Mouse (Mus musculus) hindbrain, postnatal 0 days (tissue): ENCODE data around the gene Cabin1. TPM values are rescaled to one million over a fixed set of nuclear protein-coding genes. Genes with fewer than 3 reads are reported as not detected.

ENCODE experiments used
- ATAC-seq: fragments of 200-750 bp; cut with Nextera tagmentation; 2 replicates; pipeline ENCODE4 v1.8.0; 2017; ENCODE audit warnings: mild to moderate bottlenecking, moderate TSS enrichment, moderate library complexity
- DNase-seq: peaks from one replicate; pipeline ENCODE4 v3.0.0-alpha.2; 2015; ENCODE audit warnings: low spot score
- H3K27ac ChIP-seq: fragments of 300-500 bp; sonication (generic); 2 replicates; pipeline ENCODE4 v1.5.1; 2014; ENCODE audit warnings: mild to moderate bottlenecking
- H3K27me3 ChIP-seq: fragments of 300-500 bp; sonication (generic); 2 replicates; pipeline ENCODE4 v1.6.1; 2014; ENCODE audit warnings: low read length, mixed read lengths; ENCODE audit not compliant: insufficient read depth
- H3K36me3 ChIP-seq: fragments of 300-500 bp; sonication (generic); 2 replicates; pipeline ENCODE4 v1.6.1; 2014; ENCODE audit warnings: low read length, mixed read lengths; ENCODE audit not compliant: insufficient read depth
- H3K4me1 ChIP-seq: fragments of 300-500 bp; sonication (generic); 2 replicates; pipeline ENCODE4 v1.6.1; 2014; ENCODE audit warnings: antibody characterized with exemption, low read length, mixed read lengths; ENCODE audit not compliant: insufficient read depth
- H3K4me2 ChIP-seq: fragments of 300-500 bp; sonication (generic); 2 replicates; pipeline ENCODE4 v1.6.1; 2014; ENCODE audit warnings: low read depth, mild to moderate bottlenecking, low read length, moderate library complexity, mixed read lengths
- H3K4me3 ChIP-seq: fragments of 300-500 bp; sonication (generic); 2 replicates; pipeline ENCODE4 v1.5.1; 2014; ENCODE audit warnings: low read length
- H3K9ac ChIP-seq: fragments of 300-500 bp; sonication (generic); replicated peaks from 2 replicates; pipeline ENCODE4 v1.6.1; 2014; ENCODE audit warnings: mild to moderate bottlenecking, low read length, moderate library complexity, mixed read lengths
- H3K9me3 ChIP-seq: fragments of 300-500 bp; sonication (generic); 2 replicates; pipeline ENCODE4 v1.6.1; 2016; ENCODE audit warnings: low read length, mixed read lengths
- CTCF ChIP-seq: IDR thresholded peaks from 2 replicates; pipeline ENCODE4 v1.5.1; 2016; ENCODE audit warnings: antibody characterized with exemption, control low read depth, low read depth
- WGBS: fragments of 180-500 bp; shearing (Covaris S2); extraction: QIAGEN DNeasy Blood & Tissue Kit; methylation state at CpG from one replicate; pipeline ENCODE4 v1.1.7; 2014; 5-methylcytosine and 5-hydroxymethylcytosine counted together
- polyA plus RNA-seq: library from polyadenylated mRNA; unstranded; fragments of >200 nt; fragmentation: Nextera tagmentation; extraction: Ambion mirVana; gene quantifications from 2 replicates; pipeline ENCODE4 v1.2.1, GENCODE M21; 2015
- total RNA-seq: library from RNA; depleted of rRNA; stranded (reverse); fragments of >200 nt; gene quantifications from 2 replicates; pipeline ENCODE4 v1.2.3, GENCODE M21; 2014

Cabin1 gene
- total and polyA plus RNA-seq, 2 experiments from 2014 or later = 33.6 to 92.9 TPM

- ATAC-seq (no peak), DNase-seq (no peak)
- Histone ChIP-seq H3K4me2 (no peak overlapping the region), H3K4me3 (no peak overlapping the region), H3K9me3 (no peaks in the 10 kb centered on the region), H3K4me1 (no peaks in the 10 kb centered on the region), H3K9ac (no peak overlapping the region), H3K36me3 (peaks cover 59% of the 10 kb centered on the region), H3K27me3 (no peaks in the 10 kb centered on the region), H3K27ac (no peak overlapping the region)
- TF ChIP-seq CTCF = no peak
- 93% methylated on average over 3 of the region's 3 CpGs for WGBS
Observed at GRCm38 (mm10) chr10:75740866-75741265, 23.3 kb downstream of the Cabin1 start.

GRCm38 (mm10) chr10:75725449-75725848 lies 38.7 kb downstream of the Cabin1 start:
- no peaks in the 10 kb centered on the region for H3K9me3 ChIP-seq
- DNase-seq (no peak), ATAC-seq (no peak)
- WGBS = 89% methylated on average over 7 of the region's 7 CpGs
- no peaks in the 10 kb centered on the region for H3K27me3 ChIP-seq
- no peak overlapping the region for H3K9ac ChIP-seq
- TF ChIP-seq CTCF = no peak
- no peaks in the 10 kb centered on the region for H3K4me1 ChIP-seq
- H3K4me3 ChIP-seq = no peak overlapping the region
- no peak overlapping the region for H3K27ac ChIP-seq
- no peak overlapping the region for H3K4me2 ChIP-seq
- peaks cover 51% of the 10 kb centered on the region for H3K36me3 ChIP-seq

DNA sequence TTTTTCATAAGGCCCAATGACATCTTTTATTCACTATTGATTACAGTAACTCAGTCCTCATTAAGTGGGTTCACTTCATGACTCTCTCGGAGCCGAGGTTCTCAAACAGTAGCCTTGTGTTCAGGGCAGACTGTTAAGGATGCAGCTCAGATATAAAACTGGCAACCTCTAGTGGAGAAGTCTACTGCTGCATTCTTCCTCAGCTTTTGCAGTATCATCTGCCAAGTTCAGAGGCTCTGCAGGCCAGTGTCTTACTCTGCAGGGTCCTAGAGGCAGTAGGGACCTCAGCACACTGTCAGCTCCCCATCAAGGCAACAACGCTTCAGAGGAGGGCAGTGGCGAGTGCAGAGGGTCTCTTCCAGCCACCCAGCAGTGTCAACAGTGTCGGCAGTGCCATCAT lies 43.9 kb downstream of the Cabin1 start:
- TF ChIP-seq CTCF = peak; percentile 55
- 68% methylated on average over 5 of the region's 5 CpGs for WGBS
- Histone ChIP-seq H3K4me1 (no peaks in the 10 kb centered on the region), H3K9me3 (no peaks in the 10 kb centered on the region), H3K27ac (peak overlapping the region; percentile 57), H3K36me3 (peaks cover 33% of the 10 kb centered on the region), H3K4me3 (no peak overlapping the region), H3K9ac (no peak overlapping the region), H3K4me2 (no peak overlapping the region), H3K27me3 (no peaks in the 10 kb centered on the region)
- DNase-seq (peak; percentile 74), ATAC-seq (peak; percentile 89)

DNA sequence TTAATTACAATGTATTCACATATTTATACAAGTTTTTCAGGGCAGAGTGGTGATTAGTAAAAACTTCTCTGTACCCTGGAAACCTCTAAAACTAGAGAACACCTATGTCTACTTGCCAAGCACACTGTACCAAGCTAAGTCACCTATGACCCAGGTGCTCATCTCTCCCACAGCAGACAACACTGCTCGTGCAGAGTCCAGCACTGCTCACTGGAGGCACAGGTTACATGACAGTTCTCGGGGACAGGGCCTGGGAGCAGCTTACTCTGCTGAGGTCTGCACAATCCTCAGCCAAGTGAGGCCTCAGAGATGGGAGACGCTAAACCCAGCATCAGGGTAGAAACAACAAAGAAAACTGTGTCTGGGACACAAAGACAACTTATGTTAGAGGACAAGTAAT lies 49.3 kb downstream of the Cabin1 start:
- Histone ChIP-seq H3K4me3 (no peak overlapping the region), H3K36me3 (peaks cover 47% of the 10 kb centered on the region; the same call in 1 of the 2 replicates), H3K27ac (no peak overlapping the region), H3K4me2 (no peak overlapping the region), H3K27me3 (no peaks in the 10 kb centered on the region), H3K9me3 (no peaks in the 10 kb centered on the region), H3K9ac (no peak overlapping the region), H3K4me1 (no peaks in the 10 kb centered on the region)
- ATAC-seq (no peak), DNase-seq (no peak)
- 59% methylated on average over 3 of the region's 3 CpGs for WGBS
- TF ChIP-seq CTCF = no peak

DNA sequence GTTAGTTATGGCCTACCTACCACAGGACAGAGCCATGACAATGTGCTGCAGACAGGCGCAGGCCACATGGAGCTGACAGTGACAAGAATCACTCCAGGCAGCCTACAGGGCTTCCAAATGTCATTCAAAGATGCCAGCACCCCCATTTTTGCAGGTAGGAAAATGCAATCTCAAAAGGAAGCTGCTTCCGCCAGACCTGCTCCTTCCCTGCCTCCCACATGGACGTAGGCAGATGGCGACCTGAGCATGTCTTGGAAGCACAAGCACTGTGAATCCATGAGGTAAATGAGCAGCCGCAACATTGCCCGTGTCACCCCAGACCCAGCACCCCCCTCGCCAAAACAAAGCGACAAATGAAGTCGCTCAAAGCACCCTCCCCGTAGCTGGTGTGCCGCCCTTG lies 51.1 kb downstream of the Cabin1 start:
- TF ChIP-seq CTCF = no peak
- no peak overlapping the region for H3K4me2 ChIP-seq
- no peaks in the 10 kb centered on the region for H3K4me1 ChIP-seq
- H3K27me3 ChIP-seq = no peaks in the 10 kb centered on the region
- no peak overlapping the region for H3K9ac ChIP-seq
- H3K4me3 ChIP-seq = no peak overlapping the region
- no peaks in the 10 kb centered on the region for H3K9me3 ChIP-seq
- no peak overlapping the region for H3K27ac ChIP-seq
- H3K36me3 ChIP-seq = peaks cover 57% of the 10 kb centered on the region; the same call in 1 of the 2 replicates
- 88% methylated on average over 11 of the region's 11 CpGs for WGBS
- ATAC-seq (no peak), DNase-seq (no peak)

DNA sequence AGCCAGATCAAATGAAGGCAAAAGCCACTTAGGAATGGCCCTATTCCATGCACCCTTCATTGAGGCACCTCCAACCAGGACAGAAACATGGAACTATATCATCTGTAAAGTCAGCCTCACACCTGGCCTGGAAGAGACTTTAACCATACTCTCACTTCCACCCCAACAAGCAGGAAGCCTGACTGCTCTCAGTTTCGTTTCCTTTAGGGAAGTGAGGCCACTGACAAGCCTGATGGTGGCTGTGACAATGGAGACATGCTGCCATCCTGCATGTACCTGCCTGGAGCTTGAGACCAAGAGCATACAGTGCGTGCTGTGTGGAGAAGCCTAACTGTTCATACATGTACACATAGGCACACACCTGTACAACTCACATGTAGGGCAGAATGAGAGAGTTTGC lies 53.9 kb downstream of the Cabin1 start:
- TF ChIP-seq CTCF = no peak
- H3K27me3 ChIP-seq = no peaks in the 10 kb centered on the region
- H3K36me3 ChIP-seq = peaks cover 48% of the 10 kb centered on the region; the same call in 1 of the 2 replicates
- H3K9me3 ChIP-seq = no peaks in the 10 kb centered on the region
- H3K9ac ChIP-seq = no peak overlapping the region
- DNase-seq (no peak), ATAC-seq (no peak)
- 90% methylated on average over 2 of the region's 2 CpGs for WGBS
- H3K27ac ChIP-seq = no peak overlapping the region
- H3K4me1 ChIP-seq = no peaks in the 10 kb centered on the region
- no peak overlapping the region for H3K4me3 ChIP-seq
- no peak overlapping the region for H3K4me2 ChIP-seq

DNA sequence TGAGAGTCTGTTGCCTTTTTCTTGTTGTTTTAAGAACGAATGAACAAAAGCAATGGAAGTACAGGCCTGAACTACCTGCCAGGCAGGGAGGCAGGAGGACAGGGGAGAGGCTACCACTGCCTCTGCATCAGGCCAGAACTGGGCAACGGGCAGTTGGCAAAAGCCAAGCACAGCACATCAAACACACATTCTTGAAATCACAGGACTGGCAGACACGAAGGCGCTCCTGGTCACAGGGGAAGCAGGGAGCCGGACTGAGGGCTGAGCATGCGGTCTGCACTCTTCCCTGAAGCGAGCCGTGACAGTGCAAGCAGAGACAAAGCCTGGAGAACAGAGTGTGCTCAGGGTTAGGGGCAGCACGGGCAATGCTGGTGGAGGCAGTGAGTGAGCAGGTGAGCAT lies 54.9 kb downstream of the Cabin1 start:
- DNase-seq (no peak), ATAC-seq (no peak)
- Histone ChIP-seq H3K9ac (no peak overlapping the region), H3K9me3 (no peaks in the 10 kb centered on the region), H3K4me2 (no peak overlapping the region), H3K27me3 (no peaks in the 10 kb centered on the region), H3K36me3 (peaks cover 43% of the 10 kb centered on the region; the same call in 1 of the 2 replicates), H3K4me3 (no peak overlapping the region), H3K4me1 (0 out of 2 replicates have a peak, but pooled peaks cover 3% of the 10 kb centered on the region), H3K27ac (no peak overlapping the region)
- no peak for TF ChIP-seq CTCF
- 74% methylated on average over 9 of the region's 9 CpGs for WGBS
